Mouse (Mus musculus) CD4-positive, CD25-positive, alpha-beta regulatory T cell, adult 4 months (primary cell): ENCODE results near the gene Tmub2. TPM values are rescaled to one million over a fixed set of nuclear protein-coding genes. Genes with fewer than 3 reads are reported as not detected.

Source experiments
- ATAC-seq: one replicate; pipeline ENCODE4 v1.8.0; 2017
- polyA plus RNA-seq, 2 experiments: library from polyadenylated mRNA; unstranded; fragments of 100-300 nt; shearing (Covaris generic); gene quantifications; one replicate each; pipeline ENCODE4 v1.2.1; 2017

Tmub2 gene
- polyA plus RNA-seq, 2 experiments from 2014 or later, result 64.7 to 80.5 TPM

GRCm38 (mm10) chr11:102330039-102330438 is 45.3 kb downstream of the Tmub2 start:
- ATAC-seq, result no peak

GRCm38 (mm10) chr11:102331806-102332205 is 47.1 kb downstream of the Tmub2 start:
- no peak for ATAC-seq

- ATAC-seq, result no peak
Measured at GRCm38 (mm10) chr11:102333061-102333460, 48.3 kb downstream of the Tmub2 start.

GRCm38 (mm10) chr11:102334010-102334409 is 49.3 kb downstream of the Tmub2 start:
- no peak for ATAC-seq

GRCm38 (mm10) chr11:102334973-102335700 is 50.4 kb downstream of the Tmub2 start:
- no peak for ATAC-seq

- ATAC-seq, result no peak
Measured at GRCm38 (mm10) chr11:102336191-102336590, 51.5 kb downstream of the Tmub2 start.

- ATAC-seq, result no peak
Measured at GRCm38 (mm10) chr11:102337921-102338320, 53.2 kb downstream of the Tmub2 start.

GRCm38 (mm10) chr11:102338561-102338960 is 53.8 kb downstream of the Tmub2 start:
- no peak for ATAC-seq

Other genes with a start within 250 kb of the Tmub2 start
- gene Cd300lg, start 243.4 kb upstream of the Tmub2 start, polyA plus RNA-seq, result not detected
- 1 to 10 TPM; 1.3 to 3.6 TPM for gene Mpp2, start 196.4 kb upstream of the Tmub2 start, polyA plus RNA-seq
- not detected for gene Ppy, start 183.6 kb upstream of the Tmub2 start, polyA plus RNA-seq
- gene Pyy, start 177.1 kb upstream of the Tmub2 start, polyA plus RNA-seq, result not detected
- gene Nags, start 139.4 kb upstream of the Tmub2 start, polyA plus RNA-seq, result not detected
- gene Tmem101, start 128.5 kb upstream of the Tmub2 start, polyA plus RNA-seq, result 10 to 100 TPM; 10.8 to 19.6 TPM
- 10 to 100 TPM; 33.4 to 69.4 TPM for gene Lsm12, start 99.6 kb upstream of the Tmub2 start, polyA plus RNA-seq
- gene G6pc3, start 95.3 kb upstream of the Tmub2 start, polyA plus RNA-seq, result 10 to 100 TPM; 29.1 to 53.9 TPM
- gene Hdac5, start 54.8 kb upstream of the Tmub2 start, polyA plus RNA-seq, result 10 to 100 TPM in 1 of 2 experiments, 1 to 10 TPM in 1; 6.5 to 12.3 TPM
- gene BC030867, start 36.0 kb upstream of the Tmub2 start, polyA plus RNA-seq, result 1 to 10 TPM in 1 of 2 experiments, under 1 TPM in 1; 0.40 to 1.8 TPM
- gene Asb16, start 16.2 kb upstream of the Tmub2 start, polyA plus RNA-seq, result not detected
- 1 to 10 TPM; 7.2 to 7.3 TPM for gene Atxn7l3, start 11.7 kb downstream of the Tmub2 start, polyA plus RNA-seq
- 10 to 100 TPM; 46.1 to 51.1 TPM for gene Ubtf, start 34.8 kb downstream of the Tmub2 start, polyA plus RNA-seq
- not detected for gene Slc4a1, start 81.3 kb downstream of the Tmub2 start, polyA plus RNA-seq
- gene Rundc3a, start 108.5 kb downstream of the Tmub2 start, polyA plus RNA-seq, result 1 to 10 TPM; 3.3 to 3.5 TPM
- 10 to 100 TPM; 44.0 to 44.2 TPM for gene Slc25a39, start 123.0 kb downstream of the Tmub2 start, polyA plus RNA-seq
- 10 to 100 TPM; 23.3 to 51.4 TPM for gene Grn, start 145.4 kb downstream of the Tmub2 start, polyA plus RNA-seq
- gene Fam171a2, start 162.8 kb downstream of the Tmub2 start, polyA plus RNA-seq, result not detected
- gene Itga2b, start 185.2 kb downstream of the Tmub2 start, polyA plus RNA-seq, result 1 to 10 TPM in 1 of 2 experiments, under 1 TPM in 1; 0.36 to 1.5 TPM